Mouse (Mus musculus) MEL (cell line): ENCODE results near the gene Siglecg. TPM values are rescaled to one million over a fixed set of nuclear protein-coding genes. Genes with fewer than 3 reads are reported as not detected.

Experiments
- DNase-seq: peaks from one replicate; pipeline ENCODE4 v3.0.0; 2011; ENCODE audit warnings: low read depth, low spot score
- H3K27ac ChIP-seq: 2 replicates; pipeline ENCODE4 v1.5.1; 2012; ENCODE audit warnings: low read depth, mild to moderate bottlenecking, control low read depth, low read length, moderate library complexity; ENCODE audit not compliant: control insufficient read depth
- H3K27me3 ChIP-seq, 2 experiments: fragments of 150-350 bp in 1 of 2; sonication (generic) in 1 of 2; 2 replicates each; pipeline ENCODE4 v1.6.1; 2012; ENCODE audit warnings: low read length in 2 of 2, mild to moderate bottlenecking in 2 of 2, improper control_type of control experiment in 1 of 2, moderate library complexity in 1 of 2; ENCODE audit not compliant: insufficient read depth in 2 of 2, control insufficient read depth in 1 of 2
- H3K36me3 ChIP-seq, 2 experiments: 2 replicates each; pipeline ENCODE4 v1.6.1; 2012 to 2014; ENCODE audit warnings: low read length in 2 of 2, improper control_type of control experiment in 1 of 2, inconsistent platforms in 1 of 2, mild to moderate bottlenecking in 1 of 2; ENCODE audit not compliant: insufficient read depth in 2 of 2, control insufficient read depth in 1 of 2
- H3K4me1 ChIP-seq, 2 experiments: fragments of 150-350 bp in 1 of 2; sonication (generic) in 1 of 2; 2 replicates each; pipeline ENCODE4 v1.6.1; 2012; ENCODE audit warnings: low read length in 2 of 2, improper control_type of control experiment in 1 of 2, mild to moderate bottlenecking in 1 of 2; ENCODE audit not compliant: insufficient read depth in 2 of 2, control insufficient read depth in 1 of 2
- H3K4me3 ChIP-seq, 2 experiments: fragments of 150-350 bp in 1 of 2; sonication (generic) in 1 of 2; 2 replicates each; pipeline ENCODE4 v1.5.1; 2012; ENCODE audit warnings: low read depth in 2 of 2, low read length in 2 of 2, mild to moderate bottlenecking in 2 of 2, moderate library complexity in 2 of 2, control low read depth in 1 of 2, improper control_type of control experiment in 1 of 2; ENCODE audit not compliant: control insufficient read depth in 1 of 2, insufficient read depth in 1 of 2
- H3K79me2 ChIP-seq: 2 replicates; pipeline ENCODE4 v1.6.1; 2012; ENCODE audit warnings: mild to moderate bottlenecking, low read length, moderate library complexity; ENCODE audit not compliant: control insufficient read depth, poor library complexity, insufficient read depth
- H3K9ac ChIP-seq: 2 replicates; pipeline ENCODE4 v1.6.1; 2012; ENCODE audit warnings: low read depth, mild to moderate bottlenecking, control low read depth, low read length, moderate library complexity; ENCODE audit not compliant: control insufficient read depth, poor library complexity, severe bottlenecking
- H3K9me3 ChIP-seq: fragments of 150-350 bp; sonication (generic); replicated peaks from 2 replicates; pipeline ENCODE4 v1.6.1; 2012; ENCODE audit warnings: mild to moderate bottlenecking, low read length, improper control_type of control experiment, moderate library complexity; ENCODE audit not compliant: insufficient read depth
- CHD2 ChIP-seq: IDR thresholded peaks from 2 replicates; pipeline ENCODE4 v1.6.1; 2011; ENCODE audit warnings: low read length, improper control_type of control experiment
- ELF1 ChIP-seq: IDR thresholded peaks from 2 replicates; pipeline ENCODE4 v1.6.1; 2014; ENCODE audit warnings: low read depth, mild to moderate bottlenecking, inconsistent platforms, low read length, improper control_type of control experiment, moderate library complexity
- EP300 ChIP-seq, 2 experiments: IDR thresholded peaks; 2 replicates each; pipeline ENCODE4 v1.6.1; 2011; ENCODE audit warnings: improper control_type of control experiment in 2 of 2, low read length in 2 of 2, low read depth in 1 of 2, mild to moderate bottlenecking in 1 of 2
- GABPA ChIP-seq: IDR thresholded peaks from 2 replicates; pipeline ENCODE4 v1.6.1; 2012; ENCODE audit warnings: low read depth, mild to moderate bottlenecking, inconsistent platforms, low read length, improper control_type of control experiment, moderate library complexity
- GATA1 ChIP-seq: IDR thresholded peaks from 2 replicates; pipeline ENCODE4 v1.6.1; 2011; ENCODE audit warnings: low read depth, low read length, improper control_type of control experiment
- KAT2A ChIP-seq: conservative IDR thresholded peaks from 2 replicates; pipeline ENCODE4 v1.6.1; 2012; ENCODE audit warnings: low read depth, low read length, improper control_type of control experiment, inconsistent platforms
- MAFK ChIP-seq: IDR thresholded peaks from 2 replicates; pipeline ENCODE4 v1.6.1; 2011; ENCODE audit warnings: low read depth, mild to moderate bottlenecking, low read length, improper control_type of control experiment, borderline replicate concordance
- MAX ChIP-seq: IDR thresholded peaks from 2 replicates; pipeline ENCODE4 v1.6.1; 2011; ENCODE audit warnings: low read length, improper control_type of control experiment
- MYC ChIP-seq: IDR thresholded peaks from 2 replicates; pipeline ENCODE4 v1.6.1; 2011; ENCODE audit warnings: low read depth, mild to moderate bottlenecking, low read length, improper control_type of control experiment, moderate library complexity
- NRF1 ChIP-seq: IDR thresholded peaks from 2 replicates; pipeline ENCODE4 v1.6.1; 2014; ENCODE audit warnings: low read depth, mild to moderate bottlenecking, inconsistent platforms, low read length, improper control_type of control experiment, moderate library complexity; ENCODE audit not compliant: poor library complexity, insufficient read depth, severe bottlenecking
- POLR2AphosphoS5 ChIP-seq: IDR thresholded peaks from 2 replicates; pipeline ENCODE4 v1.6.1; 2012; ENCODE audit warnings: low read depth, borderline replicate concordance, mild to moderate bottlenecking, inconsistent platforms, low read length, moderate library complexity, mixed read lengths
- RCOR1 ChIP-seq: IDR thresholded peaks from 2 replicates; pipeline ENCODE4 v1.6.1; 2012; ENCODE audit warnings: low read depth, mild to moderate bottlenecking, inconsistent platforms, low read length, improper control_type of control experiment
- SMC3 ChIP-seq: IDR thresholded peaks from 2 replicates; pipeline ENCODE4 v1.6.1; 2011; ENCODE audit warnings: low read depth, low read length, improper control_type of control experiment
- TAL1 ChIP-seq: IDR thresholded peaks from 2 replicates; pipeline ENCODE4 v1.6.1; 2012; ENCODE audit warnings: mild to moderate bottlenecking, inconsistent platforms, low read length, moderate library complexity, mixed read lengths
- TBP ChIP-seq: IDR thresholded peaks from 2 replicates; pipeline ENCODE4 v1.8.0; 2011; ENCODE audit warnings: low read depth, low read length, improper control_type of control experiment
- TCF12 ChIP-seq: IDR thresholded peaks from 2 replicates; pipeline ENCODE4 v1.6.1; 2014; ENCODE audit warnings: low read depth, mild to moderate bottlenecking, inconsistent platforms, low read length, improper control_type of control experiment, moderate library complexity
- USF1 ChIP-seq: IDR thresholded peaks from 2 replicates; pipeline ENCODE4 v1.6.1; 2014; ENCODE audit warnings: low read depth, mild to moderate bottlenecking, inconsistent platforms, low read length, improper control_type of control experiment, moderate library complexity
- USF2 ChIP-seq, 2 experiments: IDR thresholded peaks; 2 replicates each; pipeline ENCODE4 v1.6.1; 2011 to 2012; ENCODE audit warnings: improper control_type of control experiment in 2 of 2, low read length in 2 of 2, borderline replicate concordance in 1 of 2, inconsistent platforms in 1 of 2, low read depth in 1 of 2, mild to moderate bottlenecking in 1 of 2; ENCODE audit not compliant: insufficient read depth in 1 of 2
- ZC3H11A ChIP-seq: IDR thresholded peaks from 2 replicates; pipeline ENCODE4 v1.6.1; 2012; ENCODE audit warnings: low read depth, mild to moderate bottlenecking, inconsistent platforms, low read length, improper control_type of control experiment
- ZKSCAN1 ChIP-seq: IDR thresholded peaks from 2 replicates; pipeline ENCODE4 v1.6.1; 2012; ENCODE audit warnings: low read depth, mild to moderate bottlenecking, inconsistent platforms, low read length, improper control_type of control experiment, moderate library complexity
- ZMIZ1 ChIP-seq: IDR thresholded peaks from 2 replicates; pipeline ENCODE4 v1.6.1; 2012; ENCODE audit warnings: low read depth, mild to moderate bottlenecking, inconsistent platforms, low read length, improper control_type of control experiment, moderate library complexity
- ZNF384 ChIP-seq: IDR thresholded peaks from 2 replicates; pipeline ENCODE4 v1.6.1; 2012; ENCODE audit warnings: low read depth, mild to moderate bottlenecking, inconsistent platforms, low read length, improper control_type of control experiment
- polyA plus RNA-seq, 2 experiments: library from polyadenylated mRNA; stranded (reverse) in 1 of 2; unstranded in 1 of 2; fragments of >175 nt in 1 of 2; fragments of >200 nt in 1 of 2; gene quantifications; 2 replicates each; pipeline versions ENCODE4 v1.2.1 to v1.2.4; 2012; ENCODE audit warnings: low replicate concordance in 2 of 2, low read depth in 1 of 2; ENCODE audit not compliant: insufficient read length in 2 of 2, insufficient read depth in 1 of 2, missing spikeins in 1 of 2
- total RNA-seq: library from RNA; depleted of rRNA; stranded (reverse); fragments of 300-350 nt; gene quantifications from 2 replicates; pipeline ENCODE4 v1.2.3, GENCODE M21; 2012

Gene Siglecg
- total and polyA plus RNA-seq, 3 experiments = not detected

DNA sequence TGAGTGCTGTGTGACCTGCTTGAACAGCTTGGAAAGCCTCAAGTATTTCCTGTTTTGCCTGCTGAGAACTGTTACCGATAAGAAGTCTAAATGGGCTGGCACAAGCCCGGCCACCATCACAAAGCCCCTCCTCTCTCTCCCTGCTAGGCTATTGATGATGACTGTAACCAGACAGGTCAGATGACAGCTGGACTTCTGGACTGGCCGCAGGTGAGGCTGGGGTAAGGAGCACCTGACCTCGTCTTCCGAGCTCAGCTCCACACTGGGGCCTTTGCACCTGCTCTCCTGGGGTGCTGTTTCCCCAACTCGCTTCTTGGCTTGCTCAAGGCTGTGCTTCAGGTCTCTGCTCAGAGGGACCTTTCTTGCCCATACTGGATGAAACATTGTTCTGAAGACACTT lies 46.4 kb downstream of the Siglecg start (continued):
- TF ChIP-seq GABPA (no peak), SMC3 (no peak)

DNA sequence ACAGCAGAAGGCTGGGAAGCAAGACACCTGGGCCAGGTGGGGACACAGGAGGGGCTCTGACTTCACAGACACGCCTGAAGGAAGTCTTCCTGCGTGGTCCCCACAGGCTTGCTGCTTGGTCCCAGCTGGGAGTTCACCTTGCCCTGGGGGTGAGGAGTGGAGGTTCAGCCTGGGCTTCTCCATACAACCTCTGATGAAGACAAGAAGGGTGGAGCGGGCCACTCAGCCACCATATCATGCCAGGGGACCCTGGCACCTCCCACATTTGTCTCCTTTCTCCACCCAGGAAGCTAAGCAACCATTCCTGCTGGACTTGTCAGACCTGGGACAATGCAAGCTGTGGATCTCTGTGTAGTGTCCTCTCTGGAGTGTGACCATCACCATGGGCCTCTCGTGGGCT lies 54.8 kb downstream of the Siglecg start, which contains the start of gene Vsig10l:
TSS of gene Vsig10l (plus strand) at position 301 of the 400 bp plus-strand sequence.
- Histone ChIP-seq H3K4me1 (no peaks in the 10 kb centered on the region; a peak in 1 of 4 replicates), H3K27me3 (no peaks in the 10 kb centered on the region), H3K27ac (no peak within 1 kb of the TSS), H3K9ac (no peak within 1 kb of the TSS), H3K4me3 (no peak within 1 kb of the TSS), H3K9me3 (no peaks in the 10 kb centered on the region), H3K79me2 (no peaks in the 10 kb centered on the region), H3K36me3 (no peaks in the 10 kb centered on the region)
- TF ChIP-seq MAFK = no peak
- no peak for TF ChIP-seq ZMIZ1
- no peak for TF ChIP-seq GABPA
- TF ChIP-seq USF2 (IDR thresholded peaks at IDR 0.05; ENCODE audit: borderline replicate concordance in 1 of 2, insufficient read depth in 1 of 2, low read depth in 1 of 2, low read length in 2 of 2) = no peak
- TF ChIP-seq MYC = no peak
- TF ChIP-seq ZKSCAN1 = no peak
- no peak for TF ChIP-seq CHD2
- TF ChIP-seq MAX = no peak
- no peak for DNase-seq

DNA sequence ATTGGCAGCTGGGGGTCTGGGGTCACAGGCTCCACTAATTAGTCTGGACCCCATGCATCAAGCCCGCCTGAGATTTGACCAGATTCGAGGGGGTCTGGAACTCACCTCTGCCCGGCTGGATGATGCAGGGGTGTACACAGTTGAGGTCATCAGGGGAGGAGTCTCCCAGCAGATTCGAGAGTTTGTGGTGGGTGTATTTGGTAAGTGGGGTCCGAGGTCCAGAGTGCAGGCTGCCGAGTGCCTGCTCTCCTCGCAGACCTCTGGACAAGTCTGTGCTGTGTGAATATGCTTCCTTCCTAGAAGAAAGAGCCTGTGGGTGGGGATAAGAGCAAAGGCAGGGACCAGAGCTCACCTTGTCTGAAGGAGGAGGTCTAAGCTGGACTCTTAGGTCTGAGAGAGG lies 56.0 kb downstream of the Siglecg start:
- no peak for TF ChIP-seq NRF1
- no peak for TF ChIP-seq GATA1
- TF ChIP-seq USF1 = no peak
- TF ChIP-seq ZNF384 = no peak
- TF ChIP-seq MAFK = no peak
- no peak for TF ChIP-seq MYC
- no peak for TF ChIP-seq TCF12
- no peak for TF ChIP-seq ELF1
- TF ChIP-seq RCOR1 = no peak
- no peak for TF ChIP-seq GABPA
- TF ChIP-seq KAT2A = no peak
- no peak for TF ChIP-seq TAL1
- no peak for TF ChIP-seq EP300 (IDR thresholded peaks at IDR 0.05; ENCODE audit: low read depth in 1 of 2, low read length in 2 of 2)
- TF ChIP-seq ZKSCAN1 = no peak
- no peak for TF ChIP-seq ZC3H11A
- TF ChIP-seq ZMIZ1 = no peak
- no peak for TF ChIP-seq TBP
- TF ChIP-seq POLR2AphosphoS5 = no peak
- Histone ChIP-seq H3K9ac (no peak overlapping the region), H3K9me3 (no peaks in the 10 kb centered on the region), H3K79me2 (no peaks in the 10 kb centered on the region), H3K36me3 (no peaks in the 10 kb centered on the region), H3K27me3 (no peaks in the 10 kb centered on the region), H3K4me3 (no peak overlapping the region), H3K4me1 (no peaks in the 10 kb centered on the region; a peak in 1 of 4 replicates), H3K27ac (no peak overlapping the region)
- no peak for DNase-seq
